Mouse (Mus musculus) megakaryocyte, embryonic 14.5 days (primary cell): ENCODE data around the gene Adam21.

Source experiments
- FLI1 ChIP-seq: IDR thresholded peaks from 2 replicates; pipeline ENCODE4 v1.6.1; 2012; ENCODE audit warnings: low read length, inconsistent platforms, mixed read lengths
- GATA1 ChIP-seq: IDR thresholded peaks from 3 replicates; pipeline ENCODE4 v1.6.1; 2012; ENCODE audit warnings: mixed read lengths, low read length, inconsistent platforms, borderline replicate concordance

- no peak for TF ChIP-seq GATA1
- TF ChIP-seq FLI1 = no peak
These were observed 41.2 kb upstream of the Adam21 start for GRCm38 (mm10) chr12:81609445-81609844.
